Mouse (Mus musculus): ENCODE results near the gene Kbtbd4. TPM values are rescaled to one million over a fixed set of nuclear protein-coding genes. Genes with fewer than 3 reads are reported as not detected.

The Kbtbd4 gene
- 10.2 TPM for polyA plus RNA-seq (2014; fragmentation: Illumina TruSeq; extraction: RNeasy Lipid Tissue Mini Kit (QIAGEN cat#74804); ENCODE audit: low read depth, low replicate concordance)

DNA sequence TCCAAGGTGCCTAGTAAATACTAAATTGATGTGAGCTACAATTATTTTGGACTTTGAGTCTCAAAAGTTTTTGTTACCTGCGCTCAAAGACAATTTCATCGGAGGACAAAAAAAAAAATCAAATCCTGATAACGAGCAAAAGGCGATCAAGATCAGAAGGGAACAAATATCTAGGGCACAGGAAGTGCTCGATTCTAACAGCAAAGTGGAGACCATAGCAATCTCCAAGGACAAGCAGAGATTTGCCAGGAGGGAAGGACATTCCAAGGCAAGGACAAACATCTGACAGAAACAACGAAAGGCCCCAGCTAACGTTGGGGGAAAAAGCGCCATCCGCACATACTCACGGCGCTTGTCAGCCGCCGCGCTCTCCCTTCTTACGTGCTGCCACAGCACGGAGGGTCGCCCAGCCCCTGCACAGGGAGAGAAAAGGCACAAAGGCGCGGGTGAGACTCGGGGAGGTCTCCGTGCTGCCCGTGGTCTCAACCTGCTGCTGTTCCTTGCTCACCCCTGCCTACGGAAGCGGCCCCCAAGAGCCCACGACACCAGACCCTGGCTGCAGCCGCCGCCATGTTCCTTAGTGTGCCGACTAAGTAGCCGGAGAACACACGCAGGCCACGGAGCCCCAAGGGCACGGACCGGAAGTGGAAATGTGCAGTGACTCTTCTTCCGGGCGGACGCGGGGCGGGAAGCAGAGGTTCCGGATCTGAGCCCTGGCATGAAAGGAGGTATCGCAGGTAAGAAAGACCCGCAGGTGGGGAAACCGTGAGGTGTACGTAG lies at the start of gene Kbtbd4, which contains the start of gene Ndufs3:
Kbtbd4 (plus strand) TSS at position 665 of the 780 bp plus-strand sequence.
Ndufs3 (minus strand) TSS at position 752 of the 780 bp plus-strand sequence.

DNA sequence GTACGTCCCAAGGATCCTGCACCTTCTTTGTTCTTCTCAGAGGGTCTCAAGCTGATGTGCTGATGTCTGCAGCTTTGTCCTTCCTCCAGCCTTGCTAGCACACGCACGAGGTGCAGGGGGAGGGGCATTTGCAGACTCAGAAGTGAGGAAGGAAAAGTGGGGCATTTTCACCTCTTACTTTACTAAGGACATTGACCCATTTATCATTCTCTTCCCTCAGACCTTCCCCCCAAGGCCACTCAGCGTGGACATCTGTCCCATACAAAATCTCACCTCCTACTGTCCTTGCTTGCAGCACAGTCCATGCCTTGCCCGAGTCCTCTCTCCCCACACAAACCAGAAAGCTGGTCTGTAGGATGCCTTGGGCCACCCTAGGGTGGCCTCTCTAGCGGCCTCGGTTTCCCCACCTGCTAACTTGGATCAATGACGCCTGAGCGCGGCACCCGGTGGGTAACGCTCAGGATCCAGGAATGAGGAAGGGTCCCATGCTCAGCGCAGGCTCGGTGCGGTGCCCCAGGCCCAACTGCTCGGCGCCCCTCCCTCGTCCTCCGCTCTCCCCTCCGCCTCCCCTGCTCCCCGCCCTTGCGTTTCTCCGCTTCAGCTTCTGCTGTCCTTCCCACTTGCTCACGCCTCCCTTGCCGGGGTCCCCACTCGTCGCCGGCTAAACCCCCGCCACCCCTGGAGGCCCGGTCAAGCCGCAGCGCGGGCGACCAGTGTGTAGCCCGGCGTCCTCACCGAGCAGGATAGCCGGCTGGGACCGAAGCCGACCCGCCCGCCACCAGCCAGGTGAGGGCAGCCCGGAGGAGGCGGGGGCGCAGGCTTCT lies 19.1 kb upstream of the Kbtbd4 start, which contains the start of gene C1qtnf4:
C1qtnf4 (plus strand) TSS at position 643 of the 824 bp plus-strand sequence.

DNA sequence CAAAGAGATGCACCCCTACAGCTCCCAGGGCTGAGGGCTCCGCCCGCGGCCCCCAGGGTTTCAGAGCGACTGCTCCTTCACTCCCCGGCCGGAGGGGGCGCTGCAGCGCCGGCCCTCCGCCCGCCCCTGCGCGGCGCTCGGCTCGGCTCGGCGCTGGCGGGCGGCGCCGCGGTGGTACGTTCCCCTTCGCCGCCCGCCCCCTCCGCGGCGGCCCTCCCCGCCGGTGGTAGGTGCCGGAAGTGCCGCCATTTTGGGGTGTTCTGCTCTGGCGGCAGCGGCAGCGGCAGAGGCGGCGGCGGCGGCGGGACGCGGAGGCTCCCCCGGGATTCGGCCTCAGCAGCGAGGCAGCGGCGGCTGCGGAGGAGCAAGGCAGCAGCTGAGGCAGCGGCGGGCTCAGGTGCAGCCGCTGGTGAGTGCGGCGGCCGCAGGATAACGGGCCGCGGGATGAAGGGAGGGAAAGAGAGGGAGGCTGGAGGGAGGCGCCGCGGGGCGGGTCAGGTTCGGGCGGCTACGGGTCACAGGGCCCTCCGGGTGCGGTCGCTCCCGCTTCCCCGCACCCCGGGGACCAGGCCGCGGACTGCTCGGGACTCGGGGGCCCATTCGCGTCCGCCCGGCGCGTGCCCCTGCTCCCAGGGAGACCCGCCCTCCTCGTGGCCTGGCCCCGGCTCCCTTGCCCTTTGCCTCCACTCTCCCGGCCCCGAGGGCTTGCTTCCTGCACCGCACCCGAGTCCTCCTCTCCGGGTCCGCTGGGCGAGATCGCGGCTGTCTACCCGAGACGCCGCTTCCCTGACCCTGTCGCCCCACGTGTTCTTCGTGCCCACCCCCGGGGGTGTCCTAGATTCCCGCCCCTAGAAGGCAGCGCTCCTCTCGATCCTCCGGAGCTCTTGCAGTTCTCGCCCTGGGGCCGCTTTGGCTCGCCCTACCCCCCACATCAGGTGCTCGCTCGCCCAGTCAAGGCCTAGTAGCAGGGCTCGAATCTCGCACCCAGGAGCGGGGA lies 36.0 kb downstream of the Kbtbd4 start, which contains the start of gene Celf1:
Celf1 (plus strand) TSS at position 150 of the 997 bp plus-strand sequence.

Other genes starting within 250 kb of the Kbtbd4 start
- gene Nup160, start 227.5 kb upstream of the Kbtbd4 start, polyA plus RNA-seq (2014; fragmentation: Illumina TruSeq; extraction: RNeasy Lipid Tissue Mini Kit (QIAGEN cat#74804); ENCODE audit: low read depth, low replicate concordance) = 24.2 TPM
- gene Fnbp4, start 159.4 kb upstream of the Kbtbd4 start, polyA plus RNA-seq (2014; fragmentation: Illumina TruSeq; extraction: RNeasy Lipid Tissue Mini Kit (QIAGEN cat#74804); ENCODE audit: low read depth, low replicate concordance) = 145 TPM
- gene Agbl2, start 122.0 kb upstream of the Kbtbd4 start, polyA plus RNA-seq (2014; fragmentation: Illumina TruSeq; extraction: RNeasy Lipid Tissue Mini Kit (QIAGEN cat#74804); ENCODE audit: low read depth, low replicate concordance) = 2.2 TPM
- gene Mtch2, start 57.6 kb upstream of the Kbtbd4 start, polyA plus RNA-seq (2014; fragmentation: Illumina TruSeq; extraction: RNeasy Lipid Tissue Mini Kit (QIAGEN cat#74804); ENCODE audit: low read depth, low replicate concordance) = 649 TPM
- gene C1qtnf4, start 18.9 kb upstream of the Kbtbd4 start, polyA plus RNA-seq (2014; fragmentation: Illumina TruSeq; extraction: RNeasy Lipid Tissue Mini Kit (QIAGEN cat#74804); ENCODE audit: low read depth, low replicate concordance) = not detected
- gene Ndufs3, start 87 bp downstream of the Kbtbd4 start, polyA plus RNA-seq (2014; fragmentation: Illumina TruSeq; extraction: RNeasy Lipid Tissue Mini Kit (QIAGEN cat#74804); ENCODE audit: low read depth, low replicate concordance) = 153 TPM
- 112 TPM for gene Celf1, start 35.6 kb downstream of the Kbtbd4 start, polyA plus RNA-seq (2014; fragmentation: Illumina TruSeq; extraction: RNeasy Lipid Tissue Mini Kit (QIAGEN cat#74804); ENCODE audit: low read depth, low replicate concordance)
- gene Rapsn, start 130.9 kb downstream of the Kbtbd4 start, polyA plus RNA-seq (2014; fragmentation: Illumina TruSeq; extraction: RNeasy Lipid Tissue Mini Kit (QIAGEN cat#74804); ENCODE audit: low read depth, low replicate concordance) = not detected
- gene Psmc3, start 149.3 kb downstream of the Kbtbd4 start, polyA plus RNA-seq (2014; fragmentation: Illumina TruSeq; extraction: RNeasy Lipid Tissue Mini Kit (QIAGEN cat#74804); ENCODE audit: low read depth, low replicate concordance) = 116 TPM
- 5.2 TPM for gene Slc39a13, start 165.7 kb downstream of the Kbtbd4 start, polyA plus RNA-seq (2014; fragmentation: Illumina TruSeq; extraction: RNeasy Lipid Tissue Mini Kit (QIAGEN cat#74804); ENCODE audit: low read depth, low replicate concordance)
- 3.0 TPM for gene Spi1, start 177.7 kb downstream of the Kbtbd4 start, polyA plus RNA-seq (2014; fragmentation: Illumina TruSeq; extraction: RNeasy Lipid Tissue Mini Kit (QIAGEN cat#74804); ENCODE audit: low read depth, low replicate concordance)
- gene Mybpc3, start 213.4 kb downstream of the Kbtbd4 start, polyA plus RNA-seq (2014; fragmentation: Illumina TruSeq; extraction: RNeasy Lipid Tissue Mini Kit (QIAGEN cat#74804); ENCODE audit: low read depth, low replicate concordance) = not detected